Mouse (Mus musculus): ENCODE measurements around the gene Il2ra.

DNA sequence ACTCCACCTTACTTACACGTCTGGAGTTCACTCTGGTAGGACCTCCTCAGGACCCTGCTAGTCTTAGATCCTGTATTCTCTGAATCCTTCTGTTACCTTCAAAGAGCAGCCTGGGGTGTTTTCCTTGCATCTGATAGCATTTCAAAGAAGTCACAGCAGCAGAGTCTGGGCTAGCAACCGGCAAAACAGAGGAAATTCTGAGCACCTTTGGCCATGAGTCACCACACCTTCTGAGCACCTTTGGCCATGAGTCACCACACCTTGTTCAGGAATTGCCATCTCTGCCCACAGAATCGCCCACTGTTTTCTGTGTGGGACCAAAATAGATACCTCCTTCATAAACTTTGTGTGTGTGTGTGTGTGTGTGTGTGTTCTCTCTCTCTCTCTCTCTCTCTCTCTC is 8.9 kb downstream of the Il2ra start:
- no peak for TF ChIP-seq TAL1 (IDR thresholded peaks at IDR 0.05; ENCODE audit: low read length)
- no peak for TF ChIP-seq GATA1 (IDR thresholded peaks at IDR 0.05; ENCODE audit: low read length)
